Mouse (Mus musculus) forebrain, embryonic 16.5 days (tissue): ENCODE measurements around the gene Mslnl. TPM values are rescaled to one million over a fixed set of nuclear protein-coding genes. Genes with fewer than 3 reads are reported as not detected.

ENCODE experiments used
- ATAC-seq: fragments of 200-750 bp; cut with Nextera tagmentation; 2 replicates; pipeline ENCODE4 v1.8.0; 2017; ENCODE audit warnings: mild to moderate bottlenecking, moderate library complexity
- H3K27ac ChIP-seq: fragments of 300-500 bp; sonication (generic); 2 replicates; pipeline ENCODE4 v1.5.1; 2014; ENCODE audit warnings: low read length, control low read depth
- H3K27me3 ChIP-seq: fragments of 300-500 bp; sonication (generic); replicated peaks from 2 replicates; pipeline ENCODE4 v1.6.1; 2014; ENCODE audit warnings: low read length; ENCODE audit not compliant: control insufficient read depth, insufficient read depth
- H3K36me3 ChIP-seq: fragments of 300-500 bp; sonication (generic); 2 replicates; pipeline ENCODE4 v1.6.1; 2014; ENCODE audit not compliant: control insufficient read depth, insufficient read depth
- H3K4me1 ChIP-seq: fragments of 300-500 bp; sonication (generic); replicated peaks from 2 replicates; pipeline ENCODE4 v1.6.1; 2014; ENCODE audit warnings: low read length; ENCODE audit not compliant: control insufficient read depth, insufficient read depth
- H3K4me2 ChIP-seq: fragments of 300-500 bp; sonication (generic); 2 replicates; pipeline ENCODE4 v1.6.1; 2014; ENCODE audit warnings: mild to moderate bottlenecking, low read length, control low read depth
- H3K4me3 ChIP-seq: fragments of 300-500 bp; sonication (generic); replicated peaks from 2 replicates; pipeline ENCODE4 v1.5.1; 2014; ENCODE audit warnings: mild to moderate bottlenecking, low read length, control low read depth
- H3K9ac ChIP-seq: fragments of 300-500 bp; sonication (generic); replicated peaks from 2 replicates; pipeline ENCODE4 v1.6.1; 2014; ENCODE audit warnings: low read depth, low read length, control low read depth
- H3K9me3 ChIP-seq: fragments of 300-500 bp; sonication (generic); 2 replicates; pipeline ENCODE4 v1.6.1; 2016; ENCODE audit warnings: low read length; ENCODE audit not compliant: control insufficient read depth
- WGBS: fragments of 180-500 bp; shearing (Covaris S2); extraction: QIAGEN DNeasy Blood & Tissue Kit; methylation state at CpG from one replicate; pipeline ENCODE4 v1.1.7; 2014; 5-methylcytosine and 5-hydroxymethylcytosine counted together
- polyA plus RNA-seq: library from polyadenylated mRNA; unstranded; fragments of >200 nt; fragmentation: Nextera tagmentation; extraction: Ambion mirVana; gene quantifications from 2 replicates; pipeline ENCODE4 v1.2.1, GENCODE M21; 2015

The Mslnl gene
- polyA plus RNA-seq = 0.17 TPM in 1 of 2 replicates, not detected in the other

DNA sequence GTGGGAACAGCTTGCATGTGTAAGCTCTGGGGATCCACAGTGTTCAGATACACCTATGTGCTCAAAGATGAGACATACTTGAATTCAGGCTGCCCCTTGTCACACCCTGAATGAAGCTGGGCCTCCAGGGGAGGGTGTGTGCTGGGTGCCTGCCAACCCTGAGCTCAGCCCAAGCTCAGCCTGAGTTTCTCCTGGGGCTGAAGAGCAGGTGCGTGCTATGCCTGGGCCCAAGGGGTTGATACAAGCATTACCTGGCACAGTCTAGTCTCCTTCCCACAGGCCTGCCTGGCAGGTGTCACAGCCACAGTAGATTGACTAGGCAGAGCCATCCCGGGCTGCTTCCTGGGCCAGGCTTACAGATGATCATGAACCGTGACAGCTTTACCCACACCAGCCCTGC, at the start of gene Mslnl:
Gene Mslnl, plus strand, starts transcription at position 298 of the 400 bp plus-strand sequence.
- WGBS = 87% methylated on average over 3 of the region's 3 CpGs

GRCm38 (mm10) chr17:25686323-25686722, 49.5 kb upstream of the Mslnl start:
- Histone ChIP-seq H3K36me3 (no peaks in the 10 kb centered on the region), H3K4me3 (no peak overlapping the region), H3K9ac (no peak overlapping the region), H3K4me2 (no peak overlapping the region), H3K27me3 (no peaks in the 10 kb centered on the region), H3K9me3 (no peaks in the 10 kb centered on the region), H3K4me1 (no peaks in the 10 kb centered on the region), H3K27ac (no peak overlapping the region)
- 45% methylated on average over 7 of the region's 7 CpGs for WGBS
- no peak for ATAC-seq

More for the DNA sequence above, at the start of gene Mslnl:
- Histone ChIP-seq H3K9me3 (no peaks in the 10 kb centered on the region), H3K4me1 (no peaks in the 10 kb centered on the region), H3K36me3 (no peaks in the 10 kb centered on the region), H3K27me3 (no peaks in the 10 kb centered on the region), H3K4me2 (no peak within 1 kb of the TSS), H3K4me3 (no peak within 1 kb of the TSS), H3K27ac (no peak within 1 kb of the TSS), H3K9ac (0 out of 2 replicates have a peak within 1 kb of the TSS, but pooled peaks have one; percentile 9)
- ATAC-seq = no peak

DNA sequence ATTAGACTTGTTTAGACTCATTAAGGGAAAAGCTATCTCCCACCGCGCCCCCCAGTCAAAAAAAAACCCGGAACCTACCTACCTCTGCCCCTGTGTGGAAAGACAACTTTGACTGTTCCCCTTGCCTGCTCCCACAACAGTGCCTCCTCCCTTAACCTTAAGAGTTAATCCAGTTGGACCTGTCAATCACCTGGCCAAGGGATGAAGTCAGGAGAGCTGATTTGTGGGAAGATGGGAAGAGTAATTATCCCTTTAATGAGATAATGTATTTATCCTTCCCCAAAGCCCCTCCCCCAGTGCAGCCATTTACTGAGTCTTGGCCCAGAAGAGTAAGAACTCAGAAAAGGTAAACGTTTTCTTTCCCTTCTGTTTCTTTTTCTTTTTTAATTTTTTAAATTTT, 46.9 kb upstream of the Mslnl start:
- Histone ChIP-seq H3K4me3 (no peak overlapping the region), H3K9ac (no peak overlapping the region), H3K27ac (no peak overlapping the region), H3K9me3 (no peaks in the 10 kb centered on the region), H3K4me1 (no peaks in the 10 kb centered on the region), H3K4me2 (no peak overlapping the region), H3K36me3 (no peaks in the 10 kb centered on the region), H3K27me3 (no peaks in the 10 kb centered on the region)
- 72% methylated on average over 4 of the region's 4 CpGs for WGBS
- ATAC-seq = no peak

GRCm38 (mm10) chr17:25696263-25696662, 39.6 kb upstream of the Mslnl start:
- Histone ChIP-seq H3K9me3 (no peaks in the 10 kb centered on the region), H3K4me2 (no peak overlapping the region), H3K4me3 (no peak overlapping the region), H3K4me1 (no peaks in the 10 kb centered on the region), H3K27me3 (no peaks in the 10 kb centered on the region), H3K36me3 (no peaks in the 10 kb centered on the region), H3K9ac (no peak overlapping the region), H3K27ac (no peak overlapping the region)
- 47% methylated on average over 1 of the region's 1 CpGs for WGBS
- no peak for ATAC-seq

DNA sequence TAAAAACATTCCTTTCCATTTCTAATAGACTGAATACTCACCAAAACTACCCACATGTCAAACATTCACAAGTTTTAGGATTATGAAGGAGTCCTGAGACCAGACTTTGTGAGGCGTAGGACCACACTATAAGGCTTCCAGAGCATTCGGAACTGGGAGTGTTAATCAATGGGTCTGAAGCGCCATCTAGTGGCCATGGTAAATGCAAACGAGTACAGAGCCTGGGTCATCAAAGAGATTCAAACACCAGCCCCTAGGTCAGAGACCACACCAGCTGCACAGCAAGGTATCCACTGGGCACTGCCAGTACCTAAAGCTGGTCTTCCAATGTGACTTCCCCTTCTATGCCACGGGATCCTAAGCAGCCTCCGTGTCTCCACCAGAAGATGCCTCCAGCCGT, 37.4 kb upstream of the Mslnl start:
- Histone ChIP-seq H3K36me3 (no peaks in the 10 kb centered on the region), H3K4me2 (no peak overlapping the region), H3K9ac (no peak overlapping the region), H3K9me3 (no peaks in the 10 kb centered on the region), H3K4me1 (no peaks in the 10 kb centered on the region), H3K27me3 (no peaks in the 10 kb centered on the region), H3K27ac (no peak overlapping the region), H3K4me3 (no peak overlapping the region)
- 12% methylated on average over 7 of the region's 7 CpGs for WGBS
- ATAC-seq = peak; percentile 63; the same call in 1 of the 2 replicates

- Histone ChIP-seq H3K4me1 (no peaks in the 10 kb centered on the region), H3K36me3 (no peaks in the 10 kb centered on the region), H3K9ac (no peak overlapping the region), H3K4me3 (no peak overlapping the region), H3K9me3 (no peaks in the 10 kb centered on the region), H3K4me2 (no peak overlapping the region), H3K27me3 (no peaks in the 10 kb centered on the region), H3K27ac (no peak overlapping the region)
- no peak for ATAC-seq
- WGBS = 58% methylated on average over 9 of the region's 9 CpGs
These were observed 34.9 kb upstream of the Mslnl start for GRCm38 (mm10) chr17:25700863-25701496.

DNA sequence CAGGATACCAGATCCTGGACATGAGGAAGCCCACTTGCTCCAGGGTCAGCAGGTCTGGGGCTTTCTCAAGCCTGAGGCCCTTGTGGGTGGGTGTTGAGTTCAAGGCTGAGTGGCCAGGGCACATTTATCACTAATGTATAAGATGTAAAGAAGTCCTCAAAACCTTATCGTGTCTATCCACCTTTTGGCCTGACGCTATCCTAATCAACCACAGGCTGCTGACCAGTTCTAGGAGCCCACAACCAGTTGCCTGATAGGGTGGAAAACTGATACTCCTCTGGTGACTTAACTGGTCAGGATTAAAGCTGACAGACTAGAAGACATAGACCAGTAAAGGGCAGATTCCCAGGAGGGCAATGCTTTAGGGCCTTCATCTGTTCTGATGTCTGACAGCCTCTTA, 25.8 kb upstream of the Mslnl start:
- no peak overlapping the region for H3K4me3 ChIP-seq
- H3K9me3 ChIP-seq = no peaks in the 10 kb centered on the region
- no peak overlapping the region for H3K27ac ChIP-seq
- 95% methylated on average over 2 of the region's 2 CpGs for WGBS
- H3K4me2 ChIP-seq = no peak overlapping the region
- no peaks in the 10 kb centered on the region for H3K4me1 ChIP-seq
- no peak overlapping the region for H3K9ac ChIP-seq
- no peaks in the 10 kb centered on the region for H3K27me3 ChIP-seq
- no peaks in the 10 kb centered on the region for H3K36me3 ChIP-seq
- ATAC-seq = no peak

DNA sequence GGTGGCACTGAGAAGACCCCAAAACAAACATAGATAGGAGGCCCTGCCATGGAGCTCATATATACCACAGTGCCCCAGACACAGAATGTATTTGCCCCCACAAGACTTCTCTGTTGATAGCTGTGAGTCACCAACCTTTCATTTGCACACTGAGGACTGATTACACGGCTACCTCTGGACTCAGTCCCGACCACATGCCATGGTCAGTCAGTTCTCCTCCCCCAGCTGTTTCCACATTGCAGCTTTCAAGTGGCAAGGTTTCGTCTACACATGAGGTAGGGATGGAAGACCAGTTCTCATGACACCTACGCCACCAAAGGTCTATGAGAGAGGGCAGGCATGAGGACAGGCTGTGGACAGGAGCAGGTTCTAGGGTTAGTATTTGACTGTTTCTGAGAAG, 24.7 kb upstream of the Mslnl start:
- Histone ChIP-seq H3K4me3 (no peak overlapping the region), H3K27ac (no peak overlapping the region)
- WGBS = 88% methylated on average over 4 of the region's 4 CpGs

DNA sequence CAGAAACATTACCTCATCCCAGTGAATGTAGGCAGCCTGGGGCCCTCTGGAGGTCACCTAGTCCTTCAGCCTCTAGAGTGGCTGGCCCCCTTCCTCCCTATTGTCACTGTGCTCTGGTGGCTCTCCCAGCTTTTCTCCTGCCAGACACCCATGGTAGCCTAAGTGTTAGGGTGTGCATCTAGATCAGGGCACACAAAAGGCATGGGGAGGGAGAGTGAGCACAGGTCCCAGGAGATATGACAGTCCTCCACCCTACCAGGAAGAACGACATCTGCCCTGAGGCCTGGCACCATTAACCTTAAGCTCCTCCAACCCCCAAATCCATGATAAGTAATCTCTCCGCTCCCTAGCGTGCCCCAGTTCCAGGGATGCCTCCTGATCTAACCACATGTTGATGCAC, 20.2 kb upstream of the Mslnl start:
- H3K9me3 ChIP-seq = no peaks in the 10 kb centered on the region
- H3K4me1 ChIP-seq = peaks cover 8% of the 10 kb centered on the region
- no peak for ATAC-seq
- H3K27ac ChIP-seq = no peak overlapping the region
- no peak overlapping the region for H3K4me2 ChIP-seq
- no peak overlapping the region for H3K9ac ChIP-seq
- peaks cover 26% of the 10 kb centered on the region for H3K27me3 ChIP-seq
- no peaks in the 10 kb centered on the region for H3K36me3 ChIP-seq
- H3K4me3 ChIP-seq = no peak overlapping the region
- 59% methylated on average over 3 of the region's 3 CpGs for WGBS

More for the DNA sequence above, 24.7 kb upstream of the Mslnl start:
- Histone ChIP-seq H3K4me1 (no peaks in the 10 kb centered on the region), H3K9ac (no peak overlapping the region), H3K27me3 (peaks cover 5% of the 10 kb centered on the region), H3K36me3 (no peaks in the 10 kb centered on the region), H3K4me2 (no peak overlapping the region), H3K9me3 (no peaks in the 10 kb centered on the region)
- no peak for ATAC-seq

DNA sequence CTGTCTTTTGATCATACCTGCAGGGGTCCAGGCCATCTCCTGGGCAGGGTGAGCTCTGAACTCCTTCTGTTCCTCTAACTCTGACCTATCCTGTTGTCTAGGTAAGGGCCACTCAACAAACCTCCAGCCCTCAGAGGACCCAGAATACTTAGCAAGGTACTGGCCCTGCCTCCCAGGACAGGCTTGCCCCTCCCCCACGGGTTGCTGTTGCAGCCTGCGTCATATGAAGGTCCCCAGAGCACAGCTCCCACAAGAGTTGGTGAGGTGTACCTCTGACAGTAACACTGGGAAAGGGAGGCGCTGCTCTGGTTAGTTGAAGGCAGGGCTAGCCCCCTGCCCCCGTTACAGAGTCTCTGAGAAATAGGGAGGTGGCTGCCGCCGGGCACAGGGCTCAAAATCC, 19.7 kb upstream of the Mslnl start:
- Histone ChIP-seq H3K4me1 (peaks cover 8% of the 10 kb centered on the region), H3K4me2 (no peak overlapping the region), H3K27ac (no peak overlapping the region), H3K36me3 (no peaks in the 10 kb centered on the region), H3K4me3 (no peak overlapping the region), H3K27me3 (peaks cover 26% of the 10 kb centered on the region), H3K9ac (no peak overlapping the region), H3K9me3 (no peaks in the 10 kb centered on the region)
- 2% methylated on average over 6 of the region's 6 CpGs for WGBS
- ATAC-seq = no peak
